Mouse (Mus musculus) hindbrain, embryonic 14.5 days (tissue): Measurements from ENCODE around the gene Gja8. TPM values are rescaled to one million over a fixed set of nuclear protein-coding genes. Genes with fewer than 3 reads are reported as not detected.

Source experiments
- ATAC-seq: fragments of 200-750 bp; cut with Nextera tagmentation; 2 replicates; pipeline ENCODE4 v1.8.0; 2017; ENCODE audit warnings: moderate number of reproducible peaks, mild to moderate bottlenecking, moderate TSS enrichment, moderate library complexity; ENCODE audit not compliant: low FRiP score
- DNase-seq: peaks from one replicate; pipeline ENCODE4 v3.0.0-alpha.2; 2015; ENCODE audit warnings: low spot score
- H3K27ac ChIP-seq: fragments of 300-500 bp; sonication (generic); 2 replicates; pipeline ENCODE4 v1.5.1; 2014; ENCODE audit warnings: mild to moderate bottlenecking, moderate library complexity
- H3K27me3 ChIP-seq: fragments of 300-500 bp; sonication (generic); 2 replicates; pipeline ENCODE4 v1.6.1; 2014; ENCODE audit warnings: mild to moderate bottlenecking, low read length, mixed read lengths; ENCODE audit not compliant: control insufficient read depth, insufficient read depth
- H3K36me3 ChIP-seq: fragments of 300-500 bp; sonication (generic); replicated peaks from 2 replicates; pipeline ENCODE4 v1.6.1; 2014; ENCODE audit not compliant: control insufficient read depth, insufficient read depth
- H3K4me1 ChIP-seq: fragments of 300-500 bp; sonication (generic); replicated peaks from 2 replicates; pipeline ENCODE4 v1.6.1; 2014; ENCODE audit warnings: antibody characterized with exemption, low read length, mixed read lengths; ENCODE audit not compliant: control insufficient read depth, insufficient read depth
- H3K4me2 ChIP-seq: fragments of 300-500 bp; sonication (generic); replicated peaks from 2 replicates; pipeline ENCODE4 v1.6.1; 2014; ENCODE audit warnings: mild to moderate bottlenecking, moderate library complexity
- H3K4me3 ChIP-seq: fragments of 300-500 bp; sonication (generic); replicated peaks from 2 replicates; pipeline ENCODE4 v1.5.1; 2014; ENCODE audit warnings: mild to moderate bottlenecking, low read length
- H3K9ac ChIP-seq: fragments of 300-500 bp; sonication (generic); 2 replicates; pipeline ENCODE4 v1.6.1; 2014
- H3K9me3 ChIP-seq: fragments of 300-500 bp; sonication (generic); 2 replicates; pipeline ENCODE4 v1.6.1; 2016; ENCODE audit warnings: low read length; ENCODE audit not compliant: control insufficient read depth
- WGBS: fragments of 180-500 bp; shearing (Covaris S2); extraction: QIAGEN DNeasy Blood & Tissue Kit; methylation state at CpG from one replicate; pipeline ENCODE4 v1.1.7; 2014; 5-methylcytosine and 5-hydroxymethylcytosine counted together
- polyA plus RNA-seq: library from polyadenylated mRNA; unstranded; fragments of >200 nt; fragmentation: Nextera tagmentation; extraction: Ambion mirVana; gene quantifications from 2 replicates; pipeline ENCODE4 v1.2.1, GENCODE M21; 2014

Gene Gja8
- polyA plus RNA-seq, 1 experiment from 2014 or later = not detected

- H3K27ac ChIP-seq = no peak overlapping the region
- H3K4me3 ChIP-seq = no peak overlapping the region
- no peaks in the 10 kb centered on the region for H3K4me1 ChIP-seq
- no peak overlapping the region for H3K4me2 ChIP-seq
- no peaks in the 10 kb centered on the region for H3K27me3 ChIP-seq
- no peaks in the 10 kb centered on the region for H3K9me3 ChIP-seq
- H3K36me3 ChIP-seq = peaks cover 76% of the 10 kb centered on the region
- 95% methylated on average over 14 of the region's 14 CpGs for WGBS
- DNase-seq = no peak
- no peak overlapping the region for H3K9ac ChIP-seq
- ATAC-seq = no peak
These were observed 43.6 kb downstream of the Gja8 start for GRCm38 (mm10) chr3:96882061-96882849.

- no peak overlapping the region for H3K27ac ChIP-seq
- no peaks in the 10 kb centered on the region for H3K4me1 ChIP-seq
- H3K4me2 ChIP-seq = no peak overlapping the region
- H3K36me3 ChIP-seq = peaks cover 76% of the 10 kb centered on the region
- no peaks in the 10 kb centered on the region for H3K9me3 ChIP-seq
- no peak overlapping the region for H3K4me3 ChIP-seq
- DNase-seq (no peak), ATAC-seq (no peak)
- no peak overlapping the region for H3K9ac ChIP-seq
- WGBS = 88% methylated on average over 6 of the region's 6 CpGs
- H3K27me3 ChIP-seq = no peaks in the 10 kb centered on the region
These were observed 44.3 kb downstream of the Gja8 start for GRCm38 (mm10) chr3:96881557-96881956.

- no peak for DNase-seq
These were observed 45.4 kb downstream of the Gja8 start for GRCm38 (mm10) chr3:96880385-96880784.

GRCm38 (mm10) chr3:96879536-96879935, 46.3 kb downstream of the Gja8 start:
- H3K4me3 ChIP-seq = no peak overlapping the region
- peaks cover 80% of the 10 kb centered on the region for H3K36me3 ChIP-seq

More at GRCm38 (mm10) chr3:96880385-96880784, 45.4 kb downstream of the Gja8 start:
- H3K4me2 ChIP-seq = no peak overlapping the region
- H3K4me3 ChIP-seq = no peak overlapping the region
- H3K9ac ChIP-seq = no peak overlapping the region
- no peaks in the 10 kb centered on the region for H3K9me3 ChIP-seq
- no peak for ATAC-seq
- no peaks in the 10 kb centered on the region for H3K27me3 ChIP-seq
- H3K27ac ChIP-seq = no peak overlapping the region
- WGBS = 88% methylated on average over 4 of the region's 4 CpGs
- no peaks in the 10 kb centered on the region for H3K4me1 ChIP-seq
- H3K36me3 ChIP-seq = peaks cover 79% of the 10 kb centered on the region

GRCm38 (mm10) chr3:96874808-96875571, 50.8 kb downstream of the Gja8 start:
- 90% methylated on average over 7 of the region's 7 CpGs for WGBS
- no peak overlapping the region for H3K9ac ChIP-seq
- H3K27ac ChIP-seq = no peak overlapping the region
- no peak overlapping the region for H3K4me3 ChIP-seq
- H3K4me2 ChIP-seq = no peak overlapping the region
- no peaks in the 10 kb centered on the region for H3K9me3 ChIP-seq
- ATAC-seq (no peak), DNase-seq (no peak)
- H3K36me3 ChIP-seq = peaks cover 87% of the 10 kb centered on the region
- H3K27me3 ChIP-seq = no peaks in the 10 kb centered on the region
- H3K4me1 ChIP-seq = no peaks in the 10 kb centered on the region

More at GRCm38 (mm10) chr3:96879536-96879935, 46.3 kb downstream of the Gja8 start:
- DNase-seq (no peak), ATAC-seq (no peak)
- Histone ChIP-seq H3K4me1 (no peaks in the 10 kb centered on the region), H3K27me3 (no peaks in the 10 kb centered on the region), H3K4me2 (no peak overlapping the region), H3K9ac (no peak overlapping the region), H3K9me3 (no peaks in the 10 kb centered on the region), H3K27ac (no peak overlapping the region)
- WGBS = 91% methylated on average over 9 of the region's 9 CpGs

- Histone ChIP-seq H3K36me3 (peaks cover 94% of the 10 kb centered on the region), H3K4me2 (no peak overlapping the region), H3K4me1 (no peaks in the 10 kb centered on the region), H3K4me3 (no peak overlapping the region), H3K9me3 (no peaks in the 10 kb centered on the region), H3K9ac (no peak overlapping the region), H3K27ac (no peak overlapping the region), H3K27me3 (no peaks in the 10 kb centered on the region)
- 96% methylated on average over 8 of the region's 8 CpGs for WGBS
- ATAC-seq (no peak), DNase-seq (no peak)
These were observed 53.3 kb downstream of the Gja8 start for GRCm38 (mm10) chr3:96872501-96872900.

GRCm38 (mm10) chr3:96871070-96871469, 54.8 kb downstream of the Gja8 start:
- H3K4me3 ChIP-seq = no peak overlapping the region
- H3K4me2 ChIP-seq = no peak overlapping the region
- ATAC-seq = no peak
- H3K27ac ChIP-seq = no peak overlapping the region
- no peaks in the 10 kb centered on the region for H3K4me1 ChIP-seq
- H3K36me3 ChIP-seq = peaks cover 82% of the 10 kb centered on the region
- DNase-seq = no peak
- no peak overlapping the region for H3K9ac ChIP-seq
- H3K27me3 ChIP-seq = no peaks in the 10 kb centered on the region
- WGBS = 93% methylated on average over 8 of the region's 8 CpGs
- H3K9me3 ChIP-seq = no peaks in the 10 kb centered on the region

GRCm38 (mm10) chr3:96870270-96870669, 55.5 kb downstream of the Gja8 start:
- Histone ChIP-seq H3K9me3 (no peaks in the 10 kb centered on the region), H3K4me2 (no peak overlapping the region), H3K4me1 (no peaks in the 10 kb centered on the region), H3K4me3 (no peak overlapping the region), H3K36me3 (peaks cover 74% of the 10 kb centered on the region), H3K27ac (no peak overlapping the region), H3K27me3 (no peaks in the 10 kb centered on the region), H3K9ac (no peak overlapping the region)
- WGBS = 100% methylated on average over 2 of the region's 2 CpGs
- ATAC-seq (no peak), DNase-seq (no peak)

- ATAC-seq (no peak), DNase-seq (no peak)
- WGBS = 93% methylated on average over 7 of the region's 7 CpGs
- Histone ChIP-seq H3K27ac (no peak overlapping the region), H3K4me2 (no peak overlapping the region), H3K4me3 (no peak overlapping the region), H3K27me3 (no peaks in the 10 kb centered on the region), H3K36me3 (peaks cover 63% of the 10 kb centered on the region), H3K9ac (no peak overlapping the region), H3K9me3 (no peaks in the 10 kb centered on the region), H3K4me1 (no peaks in the 10 kb centered on the region)
These were observed 56.7 kb downstream of the Gja8 start for GRCm38 (mm10) chr3:96869091-96869490.
